Mouse (Mus musculus) embryonic fibroblast, embryonic 13.5 days (primary cell): ENCODE measurements at regions not wholly inside any gene's neighbourhood (a gene's known extent, or its start where the extent isn't known, plus 50 kb on each side); places are given as distances from the start of the nearest gene placed in this dataset.

Experiments
- CTCF ChIP-seq: IDR thresholded peaks from 2 replicates; pipeline ENCODE4 v1.5.1; 2011; ENCODE audit warnings: mild to moderate bottlenecking, control low read depth, low read length, moderate library complexity, borderline replicate concordance; ENCODE audit not compliant: insufficient read depth
- POLR2A ChIP-seq: IDR thresholded peaks from 2 replicates; pipeline ENCODE4 v1.6.1; 2011; ENCODE audit warnings: low read depth, mild to moderate bottlenecking, control low read depth, low read length, moderate library complexity

DNA sequence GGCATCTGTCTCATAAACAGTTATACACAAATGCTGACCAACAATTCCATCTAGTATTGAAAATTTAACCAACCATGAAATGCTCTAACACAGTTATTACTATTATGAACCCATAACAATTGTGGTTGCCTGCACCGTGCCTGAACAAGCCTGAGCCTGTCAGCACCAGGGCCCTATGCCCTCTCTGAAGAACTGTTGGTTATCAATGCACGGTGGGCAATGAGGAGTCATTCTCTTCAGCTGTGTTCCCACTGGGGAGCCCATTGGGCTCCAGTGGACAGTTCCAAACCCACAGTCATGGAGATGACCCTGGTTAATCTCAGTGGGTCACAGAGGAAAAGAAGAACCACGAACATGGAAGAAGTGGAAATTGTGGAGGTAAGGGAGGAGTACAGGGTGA, 126.5 kb upstream of the Nr5a2 start:
- no peak for TF ChIP-seq POLR2A
- no peak for TF ChIP-seq CTCF
